ENCODE assay signal across 35 mouse cellular contexts in the genomic region with DNA sequence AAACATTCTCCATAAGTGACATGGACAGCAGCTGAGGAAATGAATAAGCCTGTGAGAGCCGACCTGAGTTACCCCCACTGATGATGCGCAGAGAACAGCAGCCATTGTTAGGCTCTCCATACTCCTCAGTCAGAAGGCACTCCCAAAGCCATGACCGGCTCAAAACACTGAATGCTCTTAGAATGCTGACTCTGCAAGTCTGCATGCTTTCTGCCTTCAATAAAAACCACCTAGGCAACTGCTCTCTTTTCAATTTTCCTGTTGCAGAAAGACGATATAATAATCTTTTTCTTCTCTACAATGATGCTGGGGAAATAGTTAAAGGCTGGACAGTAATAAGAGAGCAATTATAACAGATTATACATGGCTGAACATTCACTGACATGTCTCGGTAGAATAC.
"Had no signal": no experiment of that assay in that cellular context is flagged by ENCODE, and none has a peak within 500 bp of the region (broad histone marks: within the 10 kb centered on the region; RNA-seq: fewer than 3 reads in every experiment).

No protein-coding gene starts in this region.

- H3K4me2 ChIP-seq: heart, embryonic 11.5 days; heart, embryonic 12.5 days; heart, embryonic 13.5 days; heart, embryonic 15.5 days; hindbrain, embryonic 12.5 days; hindbrain, embryonic 13.5 days; hindbrain, embryonic 14.5 days; hindbrain, embryonic 15.5 days; intestine, embryonic 15.5 days; kidney, embryonic 15.5 days had no signal

- H3K27ac ChIP-seq: heart, embryonic 10.5 days; heart, embryonic 13.5 days; heart, embryonic 15.5 days; hindbrain, embryonic 10.5 days; hindbrain, embryonic 12.5 days; hindbrain, embryonic 13.5 days; hindbrain, embryonic 14.5 days; hindbrain, embryonic 15.5 days; hindbrain, postnatal 0 days; intestine, embryonic 15.5 days; kidney, embryonic 15.5 days; kidney, postnatal 0 days; layer of hippocampus, adult 2 months; left cerebral cortex, adult 2 months had no signal

- H3K9ac ChIP-seq: heart, embryonic 12.5 days; heart, embryonic 13.5 days; heart, embryonic 15.5 days; hindbrain, embryonic 12.5 days; hindbrain, embryonic 13.5 days; hindbrain, embryonic 14.5 days; hindbrain, embryonic 15.5 days; intestine, embryonic 15.5 days; kidney, embryonic 15.5 days had no signal

- H3K27me3 ChIP-seq: heart, embryonic 12.5 days; heart, embryonic 13.5 days; heart, embryonic 15.5 days; hindbrain, embryonic 12.5 days; hindbrain, embryonic 13.5 days; hindbrain, embryonic 15.5 days; intestine, embryonic 15.5 days; kidney, embryonic 15.5 days had no signal

- DNase-seq: heart, postnatal 10 days; heart, postnatal 14 days; heart, postnatal 36 days; heart, postnatal 4 days; kidney, adult 11 months; kidney, adult 18-20 months; kidney, adult 2 months; kidney, adult 8-10 months; kidney, adult 9 months; kidney, postnatal 10 days; kidney, postnatal 14 days; kidney, postnatal 25 days; kidney, postnatal 36 days; kidney, postnatal 4 days; layer of hippocampus, adult 9-11 months; layer of hippocampus, postnatal 36 days had no signal

- H3K4me3 ChIP-seq: heart, embryonic 10.5 days; heart, embryonic 12.5 days; heart, embryonic 13.5 days; heart, embryonic 15.5 days; hindbrain, embryonic 10.5 days; hindbrain, embryonic 12.5 days; hindbrain, embryonic 13.5 days; hindbrain, embryonic 15.5 days; intestine, embryonic 15.5 days; kidney, embryonic 15.5 days; layer of hippocampus, adult 2 months; left cerebral cortex, adult 2 months had no signal

- H3K9me3 ChIP-seq: heart, embryonic 10.5 days; heart, embryonic 12.5 days; heart, embryonic 13.5 days; heart, embryonic 15.5 days; hindbrain, embryonic 10.5 days; hindbrain, embryonic 12.5 days; hindbrain, embryonic 13.5 days; hindbrain, embryonic 15.5 days; intestine, embryonic 15.5 days; kidney, embryonic 15.5 days had no signal

- H3K4me1 ChIP-seq: heart, embryonic 10.5 days; heart, embryonic 12.5 days; heart, embryonic 13.5 days; heart, embryonic 15.5 days; hindbrain, embryonic 12.5 days; hindbrain, embryonic 13.5 days; hindbrain, embryonic 15.5 days; intestine, embryonic 15.5 days; kidney, embryonic 15.5 days had no signal

- ATAC-seq: hindbrain, embryonic 16.5 days; hindbrain, postnatal 0 days; inflammation-experienced regulatory T-cells, adult 6 months; intestine, embryonic 15.5 days; intestine, postnatal 0 days had no signal

- H3K36me3 ChIP-seq: heart, embryonic 10.5 days; heart, embryonic 12.5 days; heart, embryonic 13.5 days; heart, embryonic 15.5 days; hindbrain, embryonic 10.5 days; hindbrain, embryonic 12.5 days; hindbrain, embryonic 13.5 days; hindbrain, embryonic 15.5 days; intestine, embryonic 15.5 days; kidney, embryonic 15.5 days had no signal
